Mouse (Mus musculus) lung, embryonic 14.5 days (tissue): ENCODE results near the gene Ephb4. TPM values are rescaled to one million over a fixed set of nuclear protein-coding genes. Genes with fewer than 3 reads are reported as not detected.

Experiments used
- ATAC-seq: fragments of 200-750 bp; cut with Nextera tagmentation; 2 replicates; pipeline ENCODE4 v1.8.0; 2017; ENCODE audit warnings: mild to moderate bottlenecking, moderate TSS enrichment, moderate library complexity; ENCODE audit not compliant: insufficient read depth
- DNase-seq: peaks from one replicate; pipeline ENCODE4 v3.0.0-alpha.2; 2015
- H3K27ac ChIP-seq: fragments of 300-500 bp; sonication (generic); 2 replicates; pipeline ENCODE4 v1.5.1; 2014; ENCODE audit warnings: low read depth, mild to moderate bottlenecking, moderate library complexity
- H3K27me3 ChIP-seq: fragments of 300-500 bp; sonication (generic); 2 replicates; pipeline ENCODE4 v1.6.1; 2014; ENCODE audit warnings: low read length, control low read depth; ENCODE audit not compliant: insufficient read depth
- H3K36me3 ChIP-seq: fragments of 300-500 bp; sonication (generic); 2 replicates; pipeline ENCODE4 v1.6.1; 2014; ENCODE audit warnings: control low read depth; ENCODE audit not compliant: insufficient read depth
- H3K4me1 ChIP-seq: fragments of 300-500 bp; sonication (generic); 2 replicates; pipeline ENCODE4 v1.6.1; 2014; ENCODE audit warnings: antibody characterized with exemption, control low read depth; ENCODE audit not compliant: insufficient read depth
- H3K4me2 ChIP-seq: fragments of 300-500 bp; sonication (generic); 2 replicates; pipeline ENCODE4 v1.6.1; 2014; ENCODE audit warnings: mild to moderate bottlenecking
- H3K4me3 ChIP-seq: fragments of 300-500 bp; sonication (generic); 2 replicates; pipeline ENCODE4 v1.5.1; 2014; ENCODE audit warnings: low read depth, low read length
- H3K9ac ChIP-seq: fragments of 300-500 bp; sonication (generic); 2 replicates; pipeline ENCODE4 v1.6.1; 2014
- H3K9me3 ChIP-seq: fragments of 300-500 bp; sonication (generic); 2 replicates; pipeline ENCODE4 v1.6.1; 2016; ENCODE audit warnings: low read depth, low read length, control low read depth
- CTCF ChIP-seq: IDR thresholded peaks from 2 replicates; pipeline ENCODE4 v1.5.1; 2016; ENCODE audit warnings: antibody characterized with exemption, low read depth
- WGBS: fragments of 180-500 bp; shearing (Covaris S2); extraction: QIAGEN DNeasy Blood & Tissue Kit; methylation state at CpG from one replicate; pipeline ENCODE4 v1.1.7; 2014; 5-methylcytosine and 5-hydroxymethylcytosine counted together
- polyA plus RNA-seq: library from polyadenylated mRNA; unstranded; fragments of >200 nt; fragmentation: Nextera tagmentation; extraction: Ambion mirVana; gene quantifications from 2 replicates; pipeline ENCODE4 v1.2.1, GENCODE M21; 2014

The Ephb4 gene
- polyA plus RNA-seq, 1 experiment from 2014 or later = 78.0 TPM

DNA sequence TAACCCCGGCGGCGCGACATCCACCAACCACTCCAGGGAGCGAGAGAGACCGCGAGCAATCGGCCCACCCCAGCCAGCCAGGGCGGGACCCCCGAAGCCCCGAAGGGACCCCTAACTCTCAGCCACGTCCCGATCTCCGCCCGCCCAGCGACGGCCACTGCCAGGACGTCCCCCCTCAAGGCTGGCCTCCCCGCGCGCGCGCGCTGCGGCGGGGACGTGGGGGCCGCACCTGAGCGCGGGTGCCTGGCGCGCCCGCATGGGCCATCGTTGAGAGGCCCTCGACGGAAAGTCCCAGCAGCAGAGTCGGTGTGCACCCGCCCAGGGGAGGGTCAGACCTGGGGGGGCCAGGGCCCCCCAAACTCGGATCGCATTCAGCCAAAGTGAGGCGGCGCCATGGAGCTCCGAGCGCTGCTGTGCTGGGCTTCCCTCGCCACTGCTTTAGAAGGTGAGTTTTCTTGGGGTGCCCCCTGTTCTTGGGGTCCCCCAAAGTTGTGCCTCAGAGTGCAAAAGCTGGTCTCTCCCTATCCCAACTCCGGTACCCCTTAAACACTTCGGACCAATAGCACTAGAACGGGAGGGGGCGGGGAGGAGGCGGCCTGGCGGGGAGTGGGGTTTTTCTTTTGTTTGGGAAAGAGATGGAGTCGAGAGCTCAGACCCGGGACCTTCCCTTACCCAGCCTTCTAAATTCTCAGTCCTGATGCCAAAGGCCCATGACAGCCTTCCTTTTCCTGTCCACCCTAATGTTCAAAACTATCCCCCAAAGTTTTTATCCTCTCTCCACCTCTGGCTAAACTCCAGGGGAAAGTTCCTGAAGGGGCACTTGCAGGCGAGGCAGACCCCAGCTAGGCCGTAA is 522 bp downstream of the Ephb4 start:
- H3K27me3 ChIP-seq = no peaks in the 10 kb centered on the region
- peaks cover 26% of the 10 kb centered on the region; the same call in 1 of the 2 replicates for H3K4me1 ChIP-seq
- H3K9me3 ChIP-seq = no peaks in the 10 kb centered on the region
- ATAC-seq (peak; percentile 46), DNase-seq (peak; percentile 31)
- no peak for TF ChIP-seq CTCF
- peak overlapping the region; percentile 95 for H3K4me2 ChIP-seq
- peak overlapping the region; percentile 98 for H3K9ac ChIP-seq
- H3K4me3 ChIP-seq = peak overlapping the region; percentile 92
- peak overlapping the region; percentile 98 for H3K27ac ChIP-seq
- peaks cover 23% of the 10 kb centered on the region for H3K36me3 ChIP-seq
- WGBS = under 1% methylated on average over 55 of the region's 55 CpGs

DNA sequence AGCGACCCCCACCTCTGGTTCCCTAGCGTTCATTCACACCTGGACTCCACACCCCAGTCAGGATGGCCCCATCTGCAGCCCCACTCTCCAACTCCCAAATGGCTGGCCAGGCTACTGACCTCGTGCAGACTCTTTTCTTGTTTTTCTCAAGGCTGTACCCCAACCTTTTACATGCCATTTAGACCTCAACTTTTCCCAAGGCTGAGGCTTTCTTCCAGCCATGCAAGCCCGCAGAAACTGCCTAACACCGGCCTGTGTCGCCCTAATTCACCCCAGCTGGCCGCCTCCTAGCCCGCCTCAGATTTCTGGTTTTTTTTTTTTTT is 1.1 kb downstream of the Ephb4 start:
- Histone ChIP-seq H3K27ac (peak overlapping the region; percentile 98), H3K27me3 (no peaks in the 10 kb centered on the region), H3K9me3 (no peaks in the 10 kb centered on the region), H3K4me1 (peaks cover 23% of the 10 kb centered on the region; the same call in 1 of the 2 replicates), H3K36me3 (peaks cover 29% of the 10 kb centered on the region), H3K4me2 (peak overlapping the region; percentile 95), H3K9ac (peak overlapping the region; percentile 98), H3K4me3 (peak overlapping the region; percentile 92)
- ATAC-seq (no peak), DNase-seq (no peak)
- 3% methylated on average over 8 of the region's 8 CpGs for WGBS
- no peak for TF ChIP-seq CTCF

DNA sequence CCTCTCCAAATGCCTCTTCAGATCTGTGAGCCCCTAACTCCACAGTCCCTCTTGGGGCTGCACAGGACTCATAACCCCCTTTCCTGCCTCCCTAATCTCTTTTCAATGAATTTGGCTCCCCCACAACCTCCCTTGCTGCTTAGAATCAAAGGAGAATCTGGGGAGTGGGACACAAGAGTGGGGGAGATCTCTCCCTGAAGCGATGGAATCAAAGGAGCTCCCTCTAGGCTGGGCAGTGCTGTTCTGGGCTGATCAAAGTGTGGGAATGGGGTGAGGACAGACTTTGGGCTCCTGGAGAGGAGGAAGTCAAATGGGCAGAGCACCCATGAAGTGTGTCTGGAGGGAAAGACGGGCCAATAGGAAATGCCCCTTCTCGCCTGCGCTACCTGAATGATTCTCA is 1.5 kb downstream of the Ephb4 start:
- peak overlapping the region; percentile 92 for H3K4me3 ChIP-seq
- peaks cover 33% of the 10 kb centered on the region for H3K36me3 ChIP-seq
- no peaks in the 10 kb centered on the region for H3K27me3 ChIP-seq
- H3K4me1 ChIP-seq = peaks cover 20% of the 10 kb centered on the region; the same call in 1 of the 2 replicates
- 7% methylated on average over 4 of the region's 4 CpGs for WGBS
- peak overlapping the region; percentile 98 for H3K9ac ChIP-seq
- ATAC-seq (no peak), DNase-seq (no peak)
- no peak for TF ChIP-seq CTCF
- H3K27ac ChIP-seq = peak overlapping the region; percentile 98
- no peaks in the 10 kb centered on the region for H3K9me3 ChIP-seq
- H3K4me2 ChIP-seq = peak overlapping the region; percentile 95

DNA sequence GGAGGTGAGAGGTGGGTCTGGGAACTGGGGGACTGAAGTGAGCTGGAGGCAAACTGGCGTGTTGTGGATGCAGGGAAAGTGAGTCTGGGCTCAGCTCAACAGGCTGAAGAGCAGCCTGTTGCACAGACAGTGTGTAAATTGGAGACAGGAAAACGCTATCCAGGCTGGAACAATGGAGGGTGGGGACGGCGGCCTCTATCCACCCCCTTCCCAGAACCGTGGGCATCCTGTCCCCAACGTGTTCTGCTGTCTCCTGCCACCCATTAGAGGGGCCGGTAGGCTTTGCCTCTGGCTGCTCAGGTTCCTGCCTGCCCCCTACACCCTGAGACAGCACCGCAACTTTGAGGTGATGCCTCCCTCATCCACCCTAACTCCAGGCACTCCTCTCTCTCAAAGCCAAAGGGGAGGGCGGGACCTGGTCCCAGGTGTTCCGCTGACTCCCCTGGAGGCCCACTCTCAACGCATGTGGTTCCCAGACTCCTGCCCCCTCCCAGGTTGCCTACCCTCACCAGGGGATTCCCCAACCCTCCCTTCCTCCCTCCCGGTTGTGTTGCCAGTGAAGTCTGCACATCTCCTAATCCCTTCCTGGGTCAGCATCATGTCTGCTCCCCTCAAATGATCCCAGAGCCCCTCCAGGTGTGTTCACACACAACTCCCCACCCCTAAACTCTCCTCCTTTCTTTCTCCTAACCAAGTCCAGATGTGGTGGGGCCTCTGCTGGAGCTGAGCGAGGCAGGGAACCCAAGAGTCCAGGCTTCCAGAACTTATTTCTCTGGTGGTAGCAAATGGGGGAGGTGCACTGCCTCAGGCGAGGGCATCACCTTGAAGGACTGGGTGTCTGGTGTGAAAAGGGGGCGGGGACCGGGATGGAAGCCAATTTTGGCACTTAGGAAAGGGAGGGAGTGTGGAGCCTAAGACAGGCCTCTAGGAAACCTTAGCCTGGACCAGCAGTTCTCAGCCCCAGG is 2.4 kb downstream of the Ephb4 start:
- Histone ChIP-seq H3K27ac (peak overlapping the region; percentile 98; the same call in 1 of the 2 replicates), H3K9ac (peak overlapping the region; percentile 98), H3K4me2 (peak overlapping the region; percentile 95), H3K27me3 (no peaks in the 10 kb centered on the region), H3K4me1 (peaks cover 12% of the 10 kb centered on the region; the same call in 1 of the 2 replicates), H3K9me3 (no peaks in the 10 kb centered on the region), H3K36me3 (peaks cover 41% of the 10 kb centered on the region), H3K4me3 (peak overlapping the region; percentile 92)
- DNase-seq (peak; percentile 63), ATAC-seq (no peak)
- TF ChIP-seq CTCF = no peak
- WGBS = 7% methylated on average over 16 of the region's 16 CpGs

DNA sequence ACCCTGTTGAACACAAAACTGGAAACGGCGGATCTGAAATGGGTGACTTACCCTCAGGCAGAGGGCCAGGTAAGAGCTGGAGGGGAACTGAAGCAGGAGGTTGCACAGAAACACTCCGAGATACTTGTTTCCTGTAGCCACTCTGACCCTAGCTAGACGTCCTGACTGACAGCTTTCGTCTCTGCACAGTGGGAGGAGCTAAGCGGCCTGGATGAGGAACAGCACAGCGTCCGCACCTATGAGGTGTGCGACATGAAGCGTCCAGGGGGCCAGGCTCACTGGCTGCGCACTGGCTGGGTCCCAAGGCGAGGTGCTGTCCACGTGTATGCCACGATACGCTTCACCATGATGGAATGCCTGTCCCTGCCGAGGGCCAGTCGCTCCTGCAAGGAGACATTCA is 4.2 kb downstream of the Ephb4 start:
- no peak overlapping the region for H3K4me3 ChIP-seq
- H3K9me3 ChIP-seq = no peaks in the 10 kb centered on the region
- 75% methylated on average over 17 of the region's 17 CpGs for WGBS
- no peak overlapping the region for H3K27ac ChIP-seq
- H3K4me2 ChIP-seq = 0 out of 2 replicates have a peak overlapping the region, but pooled peaks have one; percentile 18
- H3K4me1 ChIP-seq = no peaks in the 10 kb centered on the region
- no peaks in the 10 kb centered on the region for H3K27me3 ChIP-seq
- ATAC-seq (no peak), DNase-seq (no peak)
- no peak for TF ChIP-seq CTCF
- H3K9ac ChIP-seq = no peak overlapping the region
- peaks cover 59% of the 10 kb centered on the region for H3K36me3 ChIP-seq

DNA sequence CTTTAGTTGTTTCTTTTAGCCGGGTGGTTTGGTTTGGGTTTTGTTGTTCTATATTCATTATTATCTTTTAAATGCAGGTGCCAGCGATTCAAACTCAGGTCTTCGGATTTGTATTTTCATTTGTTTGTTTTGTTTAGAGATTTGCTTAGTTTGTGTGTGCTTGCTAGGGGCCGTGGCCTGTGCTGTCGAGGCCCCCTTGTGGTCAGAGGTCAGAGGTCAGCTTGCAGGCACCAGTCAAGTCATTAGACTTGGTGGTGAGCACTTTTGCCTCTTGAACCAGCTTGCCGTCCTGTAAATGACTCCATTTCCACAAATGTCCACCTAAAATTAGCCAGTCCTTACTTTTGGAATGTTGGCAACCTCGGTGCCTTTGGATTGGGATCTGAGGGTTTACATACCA is 8.5 kb downstream of the Ephb4 start:
- H3K4me1 ChIP-seq = no peaks in the 10 kb centered on the region
- no peak overlapping the region for H3K4me3 ChIP-seq
- no peak overlapping the region for H3K9ac ChIP-seq
- H3K27ac ChIP-seq = no peak overlapping the region
- DNase-seq (peak; percentile 15), ATAC-seq (no peak)
- H3K27me3 ChIP-seq = no peaks in the 10 kb centered on the region
- H3K36me3 ChIP-seq = peaks cover 98% of the 10 kb centered on the region
- WGBS = 30% methylated on average over 7 of the region's 7 CpGs
- H3K4me2 ChIP-seq = no peak overlapping the region
- peak; percentile 15; the same call in 1 of the 2 replicates for TF ChIP-seq CTCF
- H3K9me3 ChIP-seq = no peaks in the 10 kb centered on the region
